Mouse (Mus musculus) liver, embryonic 13.5 days (tissue): ENCODE results near the gene Pced1b. TPM values are rescaled to one million over a fixed set of nuclear protein-coding genes. Genes with fewer than 3 reads are reported as not detected.
A peak's percentile ranks its signal among the peaks of the same experiment; 100 is the strongest.

Experiments
- ATAC-seq: fragments of 200-750 bp; cut with Nextera tagmentation; 2 replicates; pipeline ENCODE4 v1.8.0; 2017; ENCODE audit warnings: low read depth, mild to moderate bottlenecking, moderate number of reproducible peaks, moderate library complexity
- DNase-seq: peaks from one replicate; pipeline ENCODE4 v3.0.0; 2022
- H3K27ac ChIP-seq: fragments of 300-500 bp; sonication (generic); 2 replicates; pipeline ENCODE4 v1.5.1; 2015; ENCODE audit warnings: moderate library complexity, mild to moderate bottlenecking, inconsistent platforms
- H3K27me3 ChIP-seq: fragments of 300-500 bp; sonication (generic); 2 replicates; pipeline ENCODE4 v1.6.1; 2015; ENCODE audit warnings: mild to moderate bottlenecking, inconsistent platforms
- H3K36me3 ChIP-seq: fragments of 300-500 bp; sonication (generic); 2 replicates; pipeline ENCODE4 v1.6.1; 2015; ENCODE audit warnings: mild to moderate bottlenecking, inconsistent platforms
- H3K4me1 ChIP-seq: fragments of 300-500 bp; sonication (generic); replicated peaks from 2 replicates; pipeline ENCODE4 v1.6.1; 2015; ENCODE audit warnings: inconsistent platforms
- H3K4me2 ChIP-seq: fragments of 300-500 bp; sonication (generic); 2 replicates; pipeline ENCODE4 v1.6.1; 2015; ENCODE audit warnings: inconsistent platforms, mild to moderate bottlenecking, moderate library complexity
- H3K4me3 ChIP-seq: fragments of 300-500 bp; sonication (generic); replicated peaks from 2 replicates; pipeline ENCODE4 v1.5.1; 2015; ENCODE audit warnings: mild to moderate bottlenecking, inconsistent platforms
- H3K9ac ChIP-seq: fragments of 300-500 bp; sonication (generic); 2 replicates; pipeline ENCODE4 v1.6.1; 2015; ENCODE audit warnings: mild to moderate bottlenecking, inconsistent platforms
- H3K9me3 ChIP-seq: fragments of 300-500 bp; sonication (generic); replicated peaks from 2 replicates; pipeline ENCODE4 v1.6.1; 2016; ENCODE audit warnings: inconsistent platforms
- WGBS: fragments of 180-500 bp; shearing (Covaris S2); methylation state at CpG from one replicate; pipeline ENCODE4 v1.1.7; 2015; ENCODE audit not compliant: insufficient replicate concordance; 5-methylcytosine and 5-hydroxymethylcytosine counted together
- polyA plus RNA-seq: library from polyadenylated mRNA; unstranded; fragments of >200 nt; fragmentation: Nextera tagmentation; extraction: Ambion mirVana; gene quantifications from 2 replicates; pipeline ENCODE4 v1.2.1, GENCODE M21; 2015

Gene Pced1b
- polyA plus RNA-seq, 1 experiment from 2014 or later: 4.6 TPM

GRCm38 (mm10) chr15:97345917-97346316 is 99.0 kb downstream of the Pced1b start:
- Histone ChIP-seq H3K4me3 (no peak overlapping the region), H3K9me3 (no peaks in the 10 kb centered on the region), H3K36me3 (no peaks in the 10 kb centered on the region), H3K4me2 (no peak overlapping the region), H3K27me3 (no peaks in the 10 kb centered on the region), H3K4me1 (peaks cover 58% of the 10 kb centered on the region), H3K27ac (no peak overlapping the region), H3K9ac (no peak overlapping the region)
- WGBS: 74% methylated on average over 6 of the region's 6 CpGs
- ATAC-seq (no peak), DNase-seq (no peak)

GRCm38 (mm10) chr15:97346413-97346812 is 99.5 kb downstream of the Pced1b start:
- Histone ChIP-seq H3K36me3 (no peaks in the 10 kb centered on the region), H3K4me2 (no peak overlapping the region), H3K4me1 (peaks cover 60% of the 10 kb centered on the region), H3K9me3 (no peaks in the 10 kb centered on the region), H3K27ac (no peak overlapping the region), H3K27me3 (no peaks in the 10 kb centered on the region), H3K4me3 (no peak overlapping the region), H3K9ac (no peak overlapping the region)
- ATAC-seq (no peak), DNase-seq (no peak)
- 74% methylated on average over 5 of the region's 5 CpGs for WGBS

- DNase-seq (no peak), ATAC-seq (no peak)
- Histone ChIP-seq H3K27me3 (no peaks in the 10 kb centered on the region), H3K9me3 (no peaks in the 10 kb centered on the region), H3K4me2 (no peak overlapping the region), H3K4me1 (peaks cover 58% of the 10 kb centered on the region), H3K36me3 (no peaks in the 10 kb centered on the region), H3K4me3 (no peak overlapping the region), H3K27ac (no peak overlapping the region), H3K9ac (no peak overlapping the region)
- 77% methylated on average over 4 of the region's 4 CpGs for WGBS
Measured at GRCm38 (mm10) chr15:97346897-97347296, 100.0 kb downstream of the Pced1b start.

GRCm38 (mm10) chr15:97348566-97349315 is 101.8 kb downstream of the Pced1b start:
- no peaks in the 10 kb centered on the region for H3K27me3 ChIP-seq
- H3K4me2 ChIP-seq: no peak overlapping the region
- H3K36me3 ChIP-seq: no peaks in the 10 kb centered on the region
- H3K4me3 ChIP-seq: no peak overlapping the region
- H3K9me3 ChIP-seq: no peaks in the 10 kb centered on the region
- WGBS: 81% methylated on average over 24 of the region's 24 CpGs
- H3K9ac ChIP-seq: no peak overlapping the region
- H3K4me1 ChIP-seq: peaks cover 41% of the 10 kb centered on the region
- DNase-seq (no peak), ATAC-seq (no peak)
- no peak overlapping the region for H3K27ac ChIP-seq

GRCm38 (mm10) chr15:97350528-97350927 is 103.6 kb downstream of the Pced1b start:
- no peak overlapping the region for H3K4me3 ChIP-seq
- ATAC-seq (peak; percentile 57), DNase-seq (no peak)
- H3K36me3 ChIP-seq: no peaks in the 10 kb centered on the region
- no peaks in the 10 kb centered on the region for H3K27me3 ChIP-seq
- H3K4me1 ChIP-seq: peaks cover 23% of the 10 kb centered on the region
- H3K4me2 ChIP-seq: no peak overlapping the region
- no peaks in the 10 kb centered on the region for H3K9me3 ChIP-seq
- H3K9ac ChIP-seq: no peak overlapping the region
- WGBS: 31% methylated on average over 4 of the region's 4 CpGs
- H3K27ac ChIP-seq: peak overlapping the region; percentile 29; the same call in 1 of the 2 replicates

GRCm38 (mm10) chr15:97351016-97351415 is 104.1 kb downstream of the Pced1b start:
- H3K36me3 ChIP-seq: no peaks in the 10 kb centered on the region
- H3K9ac ChIP-seq: no peak overlapping the region
- 53% methylated on average over 8 of the region's 8 CpGs for WGBS
- no peak overlapping the region for H3K4me2 ChIP-seq
- no peak overlapping the region for H3K4me3 ChIP-seq
- peak overlapping the region; percentile 13; the same call in 1 of the 2 replicates for H3K27ac ChIP-seq
- ATAC-seq (no peak), DNase-seq (no peak)
- H3K27me3 ChIP-seq: no peaks in the 10 kb centered on the region
- peaks cover 19% of the 10 kb centered on the region for H3K4me1 ChIP-seq
- H3K9me3 ChIP-seq: no peaks in the 10 kb centered on the region

- DNase-seq (no peak), ATAC-seq (0 out of 2 replicates have a peak, but pooled peaks have one; percentile 47)
- Histone ChIP-seq H3K4me3 (no peak overlapping the region), H3K27me3 (no peaks in the 10 kb centered on the region), H3K9ac (no peak overlapping the region), H3K4me1 (peaks cover 18% of the 10 kb centered on the region), H3K9me3 (no peaks in the 10 kb centered on the region), H3K4me2 (no peak overlapping the region), H3K27ac (no peak overlapping the region), H3K36me3 (no peaks in the 10 kb centered on the region)
- WGBS: 54% methylated on average over 5 of the region's 5 CpGs
Measured at GRCm38 (mm10) chr15:97351681-97352080, 104.8 kb downstream of the Pced1b start.

GRCm38 (mm10) chr15:97355676-97356303 is 108.9 kb downstream of the Pced1b start:
- Histone ChIP-seq H3K9ac (no peak overlapping the region), H3K4me1 (peaks cover 16% of the 10 kb centered on the region), H3K27ac (no peak overlapping the region), H3K27me3 (no peaks in the 10 kb centered on the region), H3K36me3 (no peaks in the 10 kb centered on the region), H3K4me3 (no peak overlapping the region), H3K4me2 (no peak overlapping the region), H3K9me3 (no peaks in the 10 kb centered on the region)
- DNase-seq (no peak), ATAC-seq (no peak)
- WGBS: 66% methylated on average over 9 of the region's 9 CpGs

- H3K9me3 ChIP-seq: no peaks in the 10 kb centered on the region
- H3K4me2 ChIP-seq: no peak overlapping the region
- H3K4me3 ChIP-seq: no peak overlapping the region
- WGBS: 90% methylated on average over 1 of the region's 1 CpGs
- DNase-seq (no peak), ATAC-seq (no peak)
- H3K27ac ChIP-seq: no peak overlapping the region
- peaks cover 19% of the 10 kb centered on the region for H3K4me1 ChIP-seq
- no peaks in the 10 kb centered on the region for H3K27me3 ChIP-seq
- no peaks in the 10 kb centered on the region for H3K36me3 ChIP-seq
- H3K9ac ChIP-seq: no peak overlapping the region
Measured at GRCm38 (mm10) chr15:97357016-97357415, 110.1 kb downstream of the Pced1b start.

GRCm38 (mm10) chr15:97360842-97361770 is 114.2 kb downstream of the Pced1b start:
- peak; percentile 69 for DNase-seq
- H3K4me1 ChIP-seq: peaks cover 51% of the 10 kb centered on the region
- no peaks in the 10 kb centered on the region for H3K9me3 ChIP-seq
- H3K27ac ChIP-seq: peak overlapping the region; percentile 92
- peak overlapping the region; percentile 77 for H3K9ac ChIP-seq
- ATAC-seq: peak; percentile 92
- peaks cover 12% of the 10 kb centered on the region; the same call in 1 of the 2 replicates for H3K36me3 ChIP-seq
- WGBS: 27% methylated on average over 23 of the region's 23 CpGs
- H3K4me3 ChIP-seq: peak overlapping the region; percentile 61
- H3K4me2 ChIP-seq: peak overlapping the region; percentile 78
- H3K27me3 ChIP-seq: no peaks in the 10 kb centered on the region

- Histone ChIP-seq H3K4me1 (peaks cover 56% of the 10 kb centered on the region), H3K36me3 (peaks cover 12% of the 10 kb centered on the region; the same call in 1 of the 2 replicates), H3K4me3 (peak overlapping the region; percentile 61), H3K9ac (peak overlapping the region; percentile 77), H3K27me3 (no peaks in the 10 kb centered on the region), H3K4me2 (peak overlapping the region; percentile 78), H3K27ac (peak overlapping the region; percentile 92), H3K9me3 (no peaks in the 10 kb centered on the region)
- ATAC-seq (peak; percentile 74), DNase-seq (peak; percentile 59)
- 21% methylated on average over 8 of the region's 8 CpGs for WGBS
Measured at GRCm38 (mm10) chr15:97361771-97362171, 114.9 kb downstream of the Pced1b start.
